Mouse (Mus musculus) spleen, adult 2 months (tissue): ENCODE results near the gene 1500009C09Rik.

Source experiments
- CTCF ChIP-seq: fragments of 200-500 bp; IDR thresholded peaks from 2 replicates; pipeline ENCODE4 v1.5.1; 2011; ENCODE audit warnings: mild to moderate bottlenecking, inconsistent platforms; ENCODE audit not compliant: insufficient read depth, insufficient read length, insufficient replicate concordance; ENCODE audit errors: extremely low read depth
- POLR2A ChIP-seq: fragments of 200-500 bp; IDR thresholded peaks from 2 replicates; pipeline ENCODE4 v1.6.1; 2011; ENCODE audit warnings: low read depth, low read length, inconsistent platforms

DNA sequence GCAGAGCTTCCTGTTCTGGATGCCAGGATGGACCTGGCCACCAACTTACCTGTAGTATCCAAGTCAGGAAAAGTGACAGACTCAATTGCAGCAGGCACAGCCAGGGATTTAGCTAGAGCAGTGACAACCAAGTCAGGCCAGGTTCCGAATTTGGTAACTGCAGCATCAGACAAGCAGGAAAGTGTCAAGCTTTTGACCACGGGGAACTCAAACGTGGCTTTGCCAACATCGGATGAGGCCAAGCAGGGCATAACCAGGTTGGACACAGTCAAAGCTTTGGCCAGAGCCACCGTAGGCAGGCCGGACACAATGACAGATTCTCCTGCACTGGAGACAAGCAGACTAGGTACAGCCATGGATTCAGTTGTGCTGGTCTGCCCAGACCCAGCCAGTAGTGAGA lies 20.1 kb downstream of the 1500009C09Rik start:
- TF ChIP-seq CTCF (no peak), POLR2A (no peak)
